ENCODE assay signal across 8 mouse cellular contexts in genomic region chr3:50382729-50383128, GRCm38 (mm10).
DNase-seq lines count a peak whose midpoint lies in the region; ATAC-seq and TF ChIP-seq lines count a peak whose summit lies in the region.

No protein-coding gene starts in this region.

- no peak overlapping the region for H3K27ac ChIP-seq in hindbrain, embryonic 13.5 days

- peaks cover 17% of the 10 kb centered on the region for H3K4me1 ChIP-seq in hindbrain, embryonic 13.5 days (replicated peaks)

- H3K4me2 ChIP-seq in hindbrain, embryonic 13.5 days = peak overlapping the region; percentile 49

- WGBS in hindbrain, embryonic 13.5 days = 35% methylated on average over 5 of the region's 5 CpGs

- no peaks in the 10 kb centered on the region for H3K9me3 ChIP-seq in hindbrain, embryonic 13.5 days

- no peaks in the 10 kb centered on the region for H3K36me3 ChIP-seq in hindbrain, embryonic 13.5 days

- no peak for DNase-seq in frontal cortex, adult 2 months (ENCODE audit: extremely low spot score in 1 of 2, low spot score in 1 of 2)
- DNase-seq in brain, embryonic 14.5 days (ENCODE audit: low read depth) = peak; percentile 50
- DNase-seq in lung, postnatal 10 days = peak; percentile 9
- no peak for DNase-seq in cerebellum, postnatal 4 days (ENCODE audit: low spot score in 2 of 2)
- no peak for DNase-seq in urinary bladder, postnatal 14 days (ENCODE audit: low spot score)
- no peak for DNase-seq in layer of hippocampus, adult 8-10 months (ENCODE audit: low spot score in 2 of 2)

- TF ChIP-seq CTCF in brain, embryonic 14.5 days (IDR thresholded peaks at IDR 0.05; ENCODE audit: borderline replicate concordance, extremely low read depth, insufficient read depth, insufficient read length) = no peak; the same call in 1 of the 2 replicates

- H3K4me3 ChIP-seq in hindbrain, embryonic 13.5 days = no peak overlapping the region

- no peak for TF ChIP-seq POLR2A in brain, embryonic 14.5 days (IDR thresholded peaks at IDR 0.05; ENCODE audit: borderline replicate concordance, extremely low read depth, insufficient read depth, insufficient read length, poor library complexity, severe bottlenecking)

- no peak overlapping the region for H3K9ac ChIP-seq in hindbrain, embryonic 13.5 days

- ATAC-seq in frontal cortex, adult (ENCODE audit: low TSS enrichment) = peak; percentile 36; the same call in 1 of the 2 replicates
- no peak for ATAC-seq in hindbrain, embryonic 13.5 days (ENCODE audit: low FRiP score)

- H3K27me3 ChIP-seq in hindbrain, embryonic 13.5 days = no peaks in the 10 kb centered on the region

Comparison
In these comparisons a context has a peak if more than half of its experiments do, and no peak if none do; other contexts are left out.
1. DNase-seq: peak in brain, embryonic 14.5 days (single experiment) and lung, postnatal 10 days (single experiment); none in frontal cortex, adult 2 months (0 of 2), cerebellum, postnatal 4 days (0 of 2), urinary bladder, postnatal 14 days (single experiment) and layer of hippocampus, adult 8-10 months (0 of 2).